Mouse (Mus musculus): ENCODE results near the gene Muc1. TPM values are rescaled to one million over a fixed set of nuclear protein-coding genes. Genes with fewer than 3 reads are reported as not detected.

Muc1 gene
- polyA plus RNA-seq, 1 experiment: 53.8 TPM

DNA sequence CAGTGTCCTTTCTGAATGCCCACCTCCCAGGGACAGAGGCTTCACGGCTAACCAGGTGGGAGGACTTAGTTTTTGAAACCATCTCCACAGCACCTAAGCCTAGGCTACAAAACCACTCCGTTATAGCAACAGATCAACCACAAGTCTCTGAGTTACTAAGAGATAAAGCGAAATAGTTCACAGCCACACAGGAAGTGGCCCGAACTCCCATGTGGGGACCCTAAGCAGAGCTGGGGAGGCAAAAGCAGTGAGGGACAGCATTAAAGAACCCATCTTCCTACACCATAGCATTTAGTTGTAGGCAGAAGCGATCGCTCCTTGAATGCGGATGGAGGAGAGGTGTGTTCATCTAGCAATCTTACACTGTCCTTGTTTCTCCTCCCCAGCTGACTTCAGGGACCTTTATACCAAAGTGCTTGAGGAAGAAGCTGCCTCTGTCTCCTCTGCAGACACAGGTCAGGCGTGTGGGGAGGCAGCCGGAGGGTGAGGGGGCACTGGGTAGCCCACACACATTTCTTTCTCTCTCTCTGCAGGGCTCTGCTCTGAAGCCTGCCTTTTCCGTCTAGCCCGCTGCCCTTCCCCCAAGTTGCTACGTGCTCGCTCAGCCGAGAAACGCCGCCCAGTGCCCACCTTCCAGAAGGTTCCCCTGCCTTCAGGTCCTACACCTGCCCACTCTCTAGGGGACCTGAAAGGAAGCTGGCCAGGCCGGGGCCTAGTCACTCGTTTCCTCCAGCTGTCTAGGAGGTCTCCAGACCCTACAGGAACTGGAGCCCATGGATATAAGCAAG, 41.0 kb upstream of the Muc1 start:
- no peak for DNase-seq
- Histone ChIP-seq H3K36me3 (ENCODE audit: control insufficient read depth, insufficient read depth, low read length) (no peaks in the 10 kb centered on the region), H3K27me3 (replicated peaks; ENCODE audit: control insufficient read depth, insufficient read depth, low read length) (no peaks in the 10 kb centered on the region), H3K27ac (ENCODE audit: insufficient read depth, low read depth, low read length) (no peak overlapping the region), H3K4me3 (ENCODE audit: insufficient read depth, low read depth, low read length) (no peak overlapping the region), H3K4me1 (ENCODE audit: control insufficient read depth, insufficient read depth, low read length) (no peaks in the 10 kb centered on the region)
- 77% methylated on average over 18 of the region's 18 CpGs for WGBS
- TF ChIP-seq POLR2A (IDR thresholded peaks at IDR 0.05; ENCODE audit: low read depth, low read length): no peak
- no peak for TF ChIP-seq CTCF (conservative IDR thresholded peaks at IDR 0.05; ENCODE audit: insufficient read depth, insufficient read length, low read depth, low read length)

DNA sequence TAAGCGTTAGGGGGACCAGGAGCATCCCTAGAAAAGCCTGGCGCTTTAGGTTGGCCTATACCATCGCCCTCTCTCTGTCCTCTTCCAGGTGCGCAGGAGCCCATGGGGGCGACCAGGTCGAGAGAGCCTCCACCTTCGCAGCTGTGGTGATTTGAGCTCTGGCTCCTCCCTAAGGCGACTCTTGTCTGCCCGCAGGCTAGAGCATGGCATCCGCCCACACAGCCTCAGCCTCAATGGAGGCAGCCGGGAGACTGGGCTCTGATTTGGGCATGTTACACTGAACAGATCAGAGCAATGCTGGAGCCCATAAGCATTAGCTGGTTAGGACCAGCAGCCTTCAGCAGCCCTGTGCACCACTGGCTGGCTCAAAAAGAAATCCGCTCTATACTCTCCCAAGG, 40.4 kb upstream of the Muc1 start:
- WGBS: 58% methylated on average over 12 of the region's 12 CpGs
- H3K4me3 ChIP-seq (ENCODE audit: insufficient read depth, low read depth, low read length): no peak overlapping the region
- TF ChIP-seq CTCF (conservative IDR thresholded peaks at IDR 0.05; ENCODE audit: insufficient read depth, insufficient read length, low read depth, low read length): no peak
- no peaks in the 10 kb centered on the region for H3K36me3 ChIP-seq (ENCODE audit: control insufficient read depth, insufficient read depth, low read length)
- no peak for DNase-seq
- H3K4me1 ChIP-seq (ENCODE audit: control insufficient read depth, insufficient read depth, low read length): no peaks in the 10 kb centered on the region
- H3K27ac ChIP-seq (ENCODE audit: insufficient read depth, low read depth, low read length): no peak overlapping the region
- H3K27me3 ChIP-seq (replicated peaks; ENCODE audit: control insufficient read depth, insufficient read depth, low read length): no peaks in the 10 kb centered on the region

DNA sequence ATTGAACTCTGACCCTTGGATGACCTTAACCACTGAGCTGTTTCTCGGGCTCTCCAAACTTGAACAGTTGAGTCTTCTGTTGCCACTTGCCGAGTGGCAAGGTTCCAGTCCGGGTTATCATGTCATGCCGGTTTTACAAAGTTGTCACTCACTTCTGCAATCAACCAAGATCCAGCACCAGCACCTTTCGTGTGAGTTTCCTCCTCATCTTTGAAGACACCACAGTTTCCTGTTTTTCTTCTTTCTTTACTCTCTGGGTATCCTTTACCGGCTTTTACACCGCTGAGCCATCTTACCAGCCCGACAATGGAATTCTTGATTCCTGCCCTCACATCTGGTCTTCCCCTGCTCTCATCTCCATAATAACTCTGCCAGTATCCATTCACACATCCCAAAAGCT, 38.4 kb upstream of the Muc1 start:
- TF ChIP-seq POLR2A (IDR thresholded peaks at IDR 0.05; ENCODE audit: low read depth, low read length) (no peak), CTCF (conservative IDR thresholded peaks at IDR 0.05; ENCODE audit: insufficient read depth, insufficient read length, low read depth, low read length) (no peak)
- H3K27me3 ChIP-seq (replicated peaks; ENCODE audit: control insufficient read depth, insufficient read depth, low read length): no peaks in the 10 kb centered on the region
- H3K36me3 ChIP-seq (ENCODE audit: control insufficient read depth, insufficient read depth, low read length): no peaks in the 10 kb centered on the region
- H3K4me3 ChIP-seq (ENCODE audit: insufficient read depth, low read depth, low read length): no peak overlapping the region
- no peaks in the 10 kb centered on the region for H3K4me1 ChIP-seq (ENCODE audit: control insufficient read depth, insufficient read depth, low read length)
- 80% methylated on average over 8 of the region's 8 CpGs for WGBS
- no peak overlapping the region for H3K27ac ChIP-seq (ENCODE audit: insufficient read depth, low read depth, low read length)
- DNase-seq: no peak

DNA sequence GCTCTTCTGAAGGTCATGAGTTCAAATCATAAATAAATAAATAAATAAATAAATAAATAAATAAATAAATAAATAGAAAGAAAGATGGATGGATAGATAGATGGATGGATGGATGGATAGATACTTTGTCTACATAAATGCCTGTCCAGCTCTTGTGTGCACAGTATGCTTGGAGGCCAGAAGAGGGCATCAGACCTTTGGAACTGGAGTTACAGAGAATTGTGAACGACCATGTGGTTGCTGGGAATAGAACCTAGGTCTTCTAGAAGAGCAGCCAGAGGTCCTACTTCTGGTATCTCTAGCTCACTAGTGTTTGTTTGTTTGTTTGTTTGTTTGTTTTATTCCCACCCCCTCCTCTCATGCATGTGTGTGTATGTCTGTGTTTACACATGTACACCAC, 35.5 kb upstream of the Muc1 start:
- WGBS: 86% methylated on average over 1 of the region's 1 CpGs
- no peaks in the 10 kb centered on the region for H3K36me3 ChIP-seq (ENCODE audit: control insufficient read depth, insufficient read depth, low read length)
- peaks cover 4% of the 10 kb centered on the region; the same call in 1 of the 2 replicates for H3K4me1 ChIP-seq (ENCODE audit: control insufficient read depth, insufficient read depth, low read length)
- H3K4me3 ChIP-seq (ENCODE audit: insufficient read depth, low read depth, low read length): no peak overlapping the region
- H3K27me3 ChIP-seq (replicated peaks; ENCODE audit: control insufficient read depth, insufficient read depth, low read length): no peaks in the 10 kb centered on the region
- no peak for DNase-seq
- no peak for TF ChIP-seq POLR2A (IDR thresholded peaks at IDR 0.05; ENCODE audit: low read depth, low read length)
- TF ChIP-seq CTCF (conservative IDR thresholded peaks at IDR 0.05; ENCODE audit: insufficient read depth, insufficient read length, low read depth, low read length): no peak
- H3K27ac ChIP-seq (ENCODE audit: insufficient read depth, low read depth, low read length): no peak overlapping the region

DNA sequence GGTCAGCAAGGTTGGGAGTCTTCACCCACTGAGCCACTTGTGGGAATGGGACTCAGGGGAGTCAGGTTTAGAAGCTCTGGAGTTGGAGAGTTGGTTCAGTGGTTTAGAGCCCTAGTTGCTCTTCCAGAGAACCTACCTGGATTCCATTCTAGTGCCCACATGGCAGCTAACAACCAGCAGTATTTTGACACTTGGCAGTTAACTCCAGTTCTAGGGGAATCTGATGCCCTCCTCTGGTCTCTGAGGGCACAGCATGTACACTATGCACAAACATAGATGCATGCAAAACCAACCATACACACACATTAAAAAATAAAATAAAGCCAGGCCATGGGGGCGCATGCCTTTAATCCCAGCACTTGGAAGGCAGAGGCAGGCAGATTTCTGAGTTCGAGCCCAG, 35.0 kb upstream of the Muc1 start:
- Histone ChIP-seq H3K27ac (ENCODE audit: insufficient read depth, low read depth, low read length) (no peak overlapping the region), H3K27me3 (replicated peaks; ENCODE audit: control insufficient read depth, insufficient read depth, low read length) (no peaks in the 10 kb centered on the region), H3K4me1 (ENCODE audit: control insufficient read depth, insufficient read depth, low read length) (peaks cover 4% of the 10 kb centered on the region; the same call in 1 of the 2 replicates), H3K4me3 (ENCODE audit: insufficient read depth, low read depth, low read length) (no peak overlapping the region), H3K36me3 (ENCODE audit: control insufficient read depth, insufficient read depth, low read length) (no peaks in the 10 kb centered on the region)
- 89% methylated on average over 2 of the region's 2 CpGs for WGBS
- TF ChIP-seq CTCF (conservative IDR thresholded peaks at IDR 0.05; ENCODE audit: insufficient read depth, insufficient read length, low read depth, low read length): peak; percentile 34
- no peak for TF ChIP-seq POLR2A (IDR thresholded peaks at IDR 0.05; ENCODE audit: low read depth, low read length)
- peak; percentile 47 for DNase-seq

DNA sequence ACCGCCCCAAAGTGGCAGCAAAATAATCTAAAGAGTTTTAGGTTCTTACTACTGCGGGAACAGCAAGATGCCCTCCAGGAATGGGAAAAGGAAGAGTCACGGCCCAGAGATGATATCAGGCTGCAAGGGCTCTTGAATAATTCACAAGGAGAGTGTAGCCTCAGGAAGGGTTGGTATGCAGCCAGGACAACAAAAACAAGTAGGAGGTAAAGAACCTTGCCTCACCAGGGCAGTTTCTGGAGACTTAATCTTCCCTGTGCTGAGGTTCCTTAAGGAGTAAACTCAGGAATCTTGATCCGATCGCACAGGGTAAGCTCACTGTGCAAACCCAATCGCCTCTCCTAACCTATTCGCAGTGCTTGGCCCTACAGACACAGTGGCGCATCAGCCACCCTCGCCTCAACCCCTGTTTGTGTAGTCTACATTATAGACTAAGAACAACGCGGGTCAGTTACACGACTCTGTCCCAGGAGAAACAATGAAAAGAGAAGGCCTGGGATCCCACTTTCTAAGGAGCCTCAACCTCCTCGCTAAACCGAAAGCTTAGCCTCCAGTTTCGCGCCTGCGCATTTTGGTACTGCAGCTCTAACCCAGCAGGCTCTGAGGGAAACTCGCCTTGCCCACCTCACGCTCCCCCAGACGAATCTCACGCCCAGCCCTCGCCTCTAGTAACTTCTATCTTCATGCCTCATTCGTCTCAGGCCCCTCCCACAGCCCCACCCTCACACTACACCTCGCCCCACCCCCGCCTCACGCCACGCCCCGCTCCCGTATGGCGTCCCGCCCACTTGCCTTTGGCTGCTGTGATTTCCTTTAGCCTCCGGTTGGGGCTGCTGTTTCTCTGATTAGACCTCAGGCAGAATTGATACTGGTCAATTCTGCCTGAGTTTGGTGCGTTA, 32.6 kb upstream of the Muc1 start:
- DNase-seq: peak; percentile 93
- H3K36me3 ChIP-seq (ENCODE audit: control insufficient read depth, insufficient read depth, low read length): no peaks in the 10 kb centered on the region
- 5% methylated on average over 33 of the region's 33 CpGs for WGBS

GRCm38 (mm10) chr3:89199839-89200238, 29.0 kb upstream of the Muc1 start:
- no peak for DNase-seq
- Histone ChIP-seq H3K36me3 (ENCODE audit: control insufficient read depth, insufficient read depth, low read length) (no peaks in the 10 kb centered on the region; the same call in 1 of the 2 replicates), H3K4me3 (ENCODE audit: insufficient read depth, low read depth, low read length) (no peak overlapping the region), H3K27ac (ENCODE audit: insufficient read depth, low read depth, low read length) (no peak overlapping the region), H3K27me3 (replicated peaks; ENCODE audit: control insufficient read depth, insufficient read depth, low read length) (no peaks in the 10 kb centered on the region), H3K4me1 (ENCODE audit: control insufficient read depth, insufficient read depth, low read length) (peaks cover 8% of the 10 kb centered on the region; the same call in 1 of the 2 replicates)
- TF ChIP-seq POLR2A (IDR thresholded peaks at IDR 0.05; ENCODE audit: low read depth, low read length) (no peak), CTCF (conservative IDR thresholded peaks at IDR 0.05; ENCODE audit: insufficient read depth, insufficient read length, low read depth, low read length) (no peak)
- 77% methylated on average over 3 of the region's 3 CpGs for WGBS

More for the DNA sequence above, 32.6 kb upstream of the Muc1 start:
- peak overlapping the region; percentile 62 for H3K4me3 ChIP-seq (ENCODE audit: insufficient read depth, low read depth, low read length)
- no peaks in the 10 kb centered on the region for H3K27me3 ChIP-seq (replicated peaks; ENCODE audit: control insufficient read depth, insufficient read depth, low read length)
- peak overlapping the region; percentile 78 for H3K27ac ChIP-seq (ENCODE audit: insufficient read depth, low read depth, low read length)
- TF ChIP-seq POLR2A (IDR thresholded peaks at IDR 0.05; ENCODE audit: low read depth, low read length) (peak; percentile 37), CTCF (conservative IDR thresholded peaks at IDR 0.05; ENCODE audit: insufficient read depth, insufficient read length, low read depth, low read length) (peak; percentile 61)
- H3K4me1 ChIP-seq (ENCODE audit: control insufficient read depth, insufficient read depth, low read length): peaks cover 4% of the 10 kb centered on the region; the same call in 1 of the 2 replicates
